Mouse (Mus musculus) left cerebral cortex, adult 18-20 months (tissue): ENCODE data around the gene Fubp1. TPM values are rescaled to one million over a fixed set of nuclear protein-coding genes. Genes with fewer than 3 reads are reported as not detected.

Experiments
- DNase-seq, 2 experiments: peaks; one replicate each; pipeline ENCODE4 v3.0.0; 2021 to 2022; ENCODE audit warnings: low spot score in 2 of 2, mixed read lengths in 1 of 2
- long read RNA-seq, 2 experiments: library from polyadenylated mRNA; stranded (forward); transcript quantifications; one replicate each; pipeline ENCODE4 v2.0.0; 2021
- total RNA-seq, 2 experiments: library from RNA; stranded (reverse); gene quantifications; 2 replicates each; pipeline ENCODE4 v1.2.3; 2021

Gene Fubp1
- total RNA-seq, result 100 to 1,000 TPM; 116 to 121 TPM
- long read RNA-seq, experiment 1, full-length matches to known transcripts, result 33 of 81 reads
- long read RNA-seq, experiment 1, partial matches to known transcripts, result 12 of 81 reads
- long read RNA-seq, experiment 1, other reads (novel, unspliced or antisense), result 36 of 81 reads
- long read RNA-seq, experiment 2, full-length matches to known transcripts, result 27 of 58 reads
- long read RNA-seq, experiment 2, partial matches to known transcripts, result 4 of 58 reads
- long read RNA-seq, experiment 2, other reads (novel, unspliced or antisense), result 27 of 58 reads

GRCm38 (mm10) chr3:152209967-152210634 is at the start of gene Fubp1, which contains the start of gene Dnajb4:
Fubp1 (plus strand) TSS chr3:152210422.
Dnajb4 (minus strand) TSS chr3:152210302.
- DNase-seq, result peak; percentile 100

- DNase-seq, result no peak
Observed at GRCm38 (mm10) chr3:152160607-152161006, 49.6 kb upstream of the Fubp1 start.

- no peak for DNase-seq
Observed at GRCm38 (mm10) chr3:152163320-152163719, 46.9 kb upstream of the Fubp1 start.

GRCm38 (mm10) chr3:152165014-152165350 is 45.2 kb upstream of the Fubp1 start:
- DNase-seq, result no peak

GRCm38 (mm10) chr3:152165351-152166098 is 44.7 kb upstream of the Fubp1 start:
- DNase-seq, result peak; percentile 25 to 44

DNA sequence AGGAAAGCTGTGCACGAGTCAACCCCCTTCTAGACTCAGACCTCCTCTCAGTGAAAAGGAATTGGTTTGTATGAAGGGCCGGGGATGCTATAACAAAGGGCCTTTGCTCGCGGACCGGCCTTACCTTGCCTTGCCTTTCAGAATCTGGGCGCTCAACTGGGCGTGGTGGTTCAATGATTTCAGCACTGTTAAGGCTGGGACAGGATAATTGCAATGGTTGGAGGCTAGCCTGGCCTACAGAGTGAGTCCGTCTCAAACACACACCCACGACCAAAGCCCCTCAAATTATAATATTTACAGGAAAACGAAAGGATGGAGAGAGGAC is 44.2 kb upstream of the Fubp1 start, which contains the start of gene Gipc2:
Gene Gipc2, minus strand, starts transcription at position 132 of the 325 bp plus-strand sequence.
- no peak for DNase-seq

- DNase-seq, result no peak
Observed at GRCm38 (mm10) chr3:152166699-152167451, 43.3 kb upstream of the Fubp1 start.

GRCm38 (mm10) chr3:152168007-152168406 is 42.2 kb upstream of the Fubp1 start:
- no peak for DNase-seq

DNA sequence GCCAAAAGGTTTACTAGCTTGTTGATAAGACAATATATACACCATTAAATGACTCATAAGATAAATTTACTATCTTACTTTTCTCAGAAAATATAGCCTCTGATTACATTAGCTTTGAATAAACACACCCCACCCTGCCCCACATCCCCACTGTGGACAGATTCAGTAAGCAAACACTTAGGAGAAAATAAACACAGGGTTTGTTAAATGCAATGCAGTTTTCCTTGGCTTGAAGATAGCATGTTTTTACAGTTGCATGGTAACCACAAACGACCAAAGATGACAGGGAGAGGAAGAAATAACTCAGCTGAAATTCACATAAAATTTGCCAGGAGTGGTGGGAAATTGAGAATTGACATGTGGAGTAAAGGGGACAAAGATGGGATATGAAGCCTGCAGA is 39.8 kb upstream of the Fubp1 start:
- DNase-seq, result no peak

DNA sequence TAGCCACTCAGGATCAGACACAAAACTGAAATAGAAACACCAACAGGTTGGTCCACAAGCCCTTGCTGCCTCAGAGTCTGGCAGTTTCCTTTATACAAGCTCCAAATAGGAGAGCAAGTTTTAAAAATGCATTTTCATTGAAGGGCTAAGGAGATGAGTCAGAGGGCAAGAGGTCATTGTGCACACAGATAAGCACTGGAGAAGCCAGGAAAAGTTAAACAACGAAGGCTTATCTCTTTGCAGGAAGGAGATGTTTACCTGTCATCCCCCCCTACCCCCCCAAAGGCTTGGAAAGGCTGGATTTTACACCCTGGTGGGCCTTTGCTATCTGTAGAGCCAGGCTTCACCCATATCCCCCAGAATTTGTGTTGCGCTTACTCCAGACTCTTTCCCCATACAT is 39.0 kb upstream of the Fubp1 start:
- no peak for DNase-seq

DNA sequence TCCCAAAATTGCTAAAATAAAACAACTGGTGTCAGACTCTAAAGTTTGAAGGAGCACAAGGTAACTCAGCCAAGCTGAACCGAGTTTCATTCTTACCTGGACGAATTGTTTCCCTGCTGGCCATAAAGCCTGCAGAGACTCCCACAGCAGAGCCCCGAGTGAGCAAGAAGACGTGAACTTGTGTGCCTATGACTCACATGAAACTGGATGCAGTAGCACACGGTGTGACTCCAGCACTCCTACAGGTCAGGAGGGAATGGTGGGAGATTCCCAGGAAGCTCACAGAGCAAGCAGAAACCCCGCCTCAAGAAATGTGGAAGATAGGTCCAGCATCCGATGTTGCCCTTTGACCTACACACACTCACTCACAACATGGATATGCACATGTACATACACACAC is 38.4 kb upstream of the Fubp1 start:
- no peak for DNase-seq

DNA sequence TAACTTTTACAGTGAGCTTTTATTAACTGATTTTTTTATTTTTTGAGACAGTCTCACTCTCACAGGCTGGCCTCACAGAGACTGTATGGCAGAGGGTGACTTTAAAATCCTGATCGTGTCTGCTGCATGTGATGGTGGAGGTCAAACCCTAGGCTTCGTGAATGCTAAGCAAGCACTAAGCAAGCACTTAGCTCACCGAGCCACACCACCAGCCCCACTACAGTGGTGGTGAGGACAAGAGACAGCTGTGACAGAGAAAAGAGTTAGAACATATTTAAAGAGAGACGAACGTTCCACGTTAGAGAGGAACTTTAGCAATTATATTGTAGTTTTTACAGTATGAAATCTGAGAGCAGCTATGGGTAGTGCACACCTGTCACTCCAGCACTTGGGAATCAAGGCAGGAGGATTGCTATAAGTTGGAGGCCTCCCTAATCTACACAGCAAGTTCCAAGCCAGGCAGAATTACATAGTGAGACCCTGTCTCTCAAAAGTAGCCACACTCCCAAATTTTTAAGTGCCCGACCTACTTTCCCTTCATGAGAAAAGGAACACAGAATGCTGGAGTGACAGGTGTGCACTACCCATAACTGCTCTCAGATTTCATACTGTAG is 37.8 kb upstream of the Fubp1 start:
- no peak for DNase-seq

DNA sequence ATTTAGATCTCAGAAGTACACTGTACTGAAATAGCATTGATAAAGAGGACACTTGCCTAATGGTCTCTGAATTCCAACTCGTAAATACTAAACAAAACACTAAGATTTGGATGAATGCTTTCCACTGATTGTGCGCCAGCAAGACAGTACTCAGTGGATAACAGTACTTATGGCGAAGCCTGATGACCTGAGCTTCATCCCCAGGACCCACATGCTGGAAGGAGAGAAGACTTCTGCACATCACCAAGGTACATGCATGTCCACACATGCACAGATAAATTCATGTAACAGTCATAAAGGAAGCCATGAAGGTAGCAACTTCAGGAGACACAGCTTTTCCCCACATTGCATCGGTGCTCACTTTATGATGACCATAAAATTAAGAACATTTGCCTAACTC is 31.4 kb upstream of the Fubp1 start:
- no peak for DNase-seq

- no peak for DNase-seq
Observed at GRCm38 (mm10) chr3:152179285-152179684, 30.9 kb upstream of the Fubp1 start.

- DNase-seq, result no peak
Observed at GRCm38 (mm10) chr3:152180624-152181023, 29.6 kb upstream of the Fubp1 start.

DNA sequence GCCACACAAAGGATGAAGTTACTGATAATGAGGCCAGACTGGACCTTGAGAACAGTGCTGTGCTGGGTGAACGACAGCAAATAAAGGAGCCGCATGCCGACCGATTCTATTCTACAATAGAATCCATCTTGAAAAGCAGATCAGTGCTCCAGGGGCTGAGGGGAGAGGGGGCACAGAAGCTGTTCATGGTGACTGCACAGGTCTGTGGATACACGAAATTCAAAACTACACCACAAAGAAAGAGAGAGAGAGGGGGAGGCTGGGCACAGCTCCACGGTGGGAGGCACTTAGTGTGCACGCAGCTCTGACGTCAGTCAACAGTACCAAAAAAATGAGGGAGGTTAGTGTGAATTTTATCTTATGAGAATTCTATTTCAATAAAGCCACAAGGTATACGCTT is 26.7 kb upstream of the Fubp1 start:
- no peak for DNase-seq

DNA sequence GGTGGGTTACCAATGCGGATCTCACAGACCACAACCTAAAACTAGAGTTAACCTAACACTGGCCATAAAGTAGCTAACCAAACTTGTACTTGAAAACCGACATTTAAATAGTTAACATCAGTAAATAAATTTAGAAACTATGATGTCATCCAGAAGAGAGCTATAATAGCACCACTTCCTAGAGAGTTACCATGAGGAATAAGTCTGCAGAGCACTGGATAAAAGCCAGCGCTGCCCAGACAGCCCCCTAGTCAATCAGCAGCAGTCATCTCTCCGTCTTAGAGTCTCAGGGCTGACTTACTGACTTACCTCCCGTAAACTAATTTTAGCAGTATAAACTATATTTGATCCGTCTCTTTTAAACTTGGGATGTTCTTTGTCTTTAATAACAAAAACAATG is 24.1 kb upstream of the Fubp1 start:
- DNase-seq, result no peak

DNA sequence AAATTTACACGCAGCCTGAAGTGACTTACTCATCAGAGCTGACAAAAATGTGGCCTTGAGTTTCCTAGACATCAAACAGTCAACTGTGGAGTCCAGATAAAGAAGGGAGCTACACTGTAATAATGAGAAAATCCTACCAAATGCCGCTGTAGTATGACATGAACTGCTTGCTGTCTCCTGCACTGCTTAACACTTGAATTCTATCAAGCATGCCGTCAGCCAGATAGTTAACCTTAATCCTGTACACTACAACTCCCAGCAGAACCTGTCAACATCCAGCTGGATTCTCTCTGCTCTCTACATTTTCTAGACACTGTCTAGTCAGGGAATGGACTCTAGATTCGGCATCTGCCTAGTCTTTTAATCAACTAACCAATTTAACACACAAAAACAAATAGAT is 20.9 kb upstream of the Fubp1 start:
- no peak for DNase-seq

DNA sequence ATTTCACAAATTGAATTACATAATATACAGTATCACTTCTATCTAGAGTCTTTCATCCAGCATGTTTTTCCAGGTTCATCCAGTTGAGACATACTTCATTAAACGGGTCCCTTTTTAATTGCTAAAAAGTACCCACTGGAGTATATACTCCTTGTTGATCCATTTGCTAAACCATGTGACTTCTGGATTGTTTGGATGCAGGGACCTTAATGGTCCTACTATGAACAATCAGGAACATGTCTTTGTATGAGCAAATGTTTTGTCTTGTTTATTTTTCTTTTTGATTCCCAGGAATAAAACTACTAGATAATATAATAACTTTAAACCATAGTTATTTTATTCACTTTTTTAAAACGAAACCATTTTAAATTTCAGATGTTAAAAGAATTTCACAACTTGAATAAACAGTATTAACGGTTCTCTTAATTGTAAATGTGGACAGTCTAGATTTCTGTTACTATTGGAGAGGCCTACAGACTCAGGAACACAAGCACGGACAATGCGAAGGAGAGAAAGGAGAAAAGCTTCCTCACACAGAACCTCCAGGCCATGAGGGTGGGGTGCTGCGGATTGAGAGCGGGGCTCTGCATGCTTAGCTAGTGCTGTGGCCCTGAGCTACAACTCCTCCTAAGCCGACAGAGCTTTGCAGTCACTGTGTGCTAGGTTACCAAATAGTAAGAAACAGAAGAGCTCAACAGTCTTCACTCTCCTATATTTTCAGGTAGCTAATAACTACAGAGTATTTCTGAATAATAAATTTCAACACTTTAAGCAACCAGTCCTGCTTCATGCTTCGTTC is 19.3 kb upstream of the Fubp1 start:
- no peak for DNase-seq

- DNase-seq, result no peak
Observed at GRCm38 (mm10) chr3:152191791-152192237, 18.4 kb upstream of the Fubp1 start.
